Mouse (Mus musculus) bone marrow, adult 2 months (tissue): ENCODE data around the gene Rundc1. TPM values are rescaled to one million over a fixed set of nuclear protein-coding genes. Genes with fewer than 3 reads are reported as not detected.
"Not testable (repeated sequence)": the region's sequence is repeated elsewhere in the genome, so short reads cannot be mapped to it uniquely, and the experiment has no call there.

Experiments used
- H3K27ac ChIP-seq: fragments of 200-500 bp; 2 replicates; pipeline ENCODE4 v1.5.1; 2012; ENCODE audit warnings: low read depth, mild to moderate bottlenecking, control low read depth, inconsistent platforms, low read length; ENCODE audit not compliant: control insufficient read depth, poor library complexity, insufficient read depth
- H3K4me1 ChIP-seq: fragments of 200-500 bp; 2 replicates; pipeline ENCODE4 v1.6.1; 2011; ENCODE audit warnings: low read length; ENCODE audit not compliant: control insufficient read depth, insufficient read depth
- H3K4me3 ChIP-seq: fragments of 200-500 bp; replicated peaks from 2 replicates; pipeline ENCODE3; 2011; ENCODE audit warnings: mild to moderate bottlenecking, low read depth, low read length, control low read depth; ENCODE audit not compliant: control insufficient read depth
- CTCF ChIP-seq: fragments of 200-500 bp; IDR thresholded peaks from 2 replicates; pipeline ENCODE4 v1.5.1; 2011; ENCODE audit warnings: low read length, control low read depth; ENCODE audit not compliant: control insufficient read depth, insufficient read depth
- POLR2A ChIP-seq: fragments of 200-500 bp; IDR thresholded peaks from 2 replicates; pipeline ENCODE4 v1.6.1; 2011; ENCODE audit warnings: low read depth, mild to moderate bottlenecking, control low read depth, low read length, borderline replicate concordance; ENCODE audit not compliant: control insufficient read depth
- WGBS: fragments of 180-500 bp; shearing (Covaris S2); methylation state at CpG from one replicate; pipeline ENCODE4 v1.1.7; 2018; 5-methylcytosine and 5-hydroxymethylcytosine counted together
- polyA plus RNA-seq: library from polyadenylated mRNA; stranded (reverse); fragments of >200 nt; gene quantifications from 2 replicates; pipeline ENCODE4 v1.2.4, GENCODE M21; 2011; ENCODE audit warnings: low replicate concordance; ENCODE audit not compliant: missing spikeins, insufficient read depth, insufficient read length

The Rundc1 gene
- polyA plus RNA-seq, 1 experiment = 10.7 TPM

GRCm38 (mm10) chr11:101474298-101474697 is 49.4 kb downstream of the Rundc1 start:
- TF ChIP-seq CTCF (no peak), POLR2A (no peak)
- WGBS = 61% methylated on average over 5 of the region's 5 CpGs
- Histone ChIP-seq H3K27ac (no peak overlapping the region), H3K4me3 (no peak overlapping the region), H3K4me1 (no peaks in the 10 kb centered on the region)

- 80% methylated on average over 4 of the region's 4 CpGs for WGBS
- not testable (repeated sequence) for H3K4me1 ChIP-seq, H3K4me3 ChIP-seq, H3K27ac ChIP-seq
These were observed 51.5 kb downstream of the Rundc1 start for GRCm38 (mm10) chr11:101476361-101476760.

- no peak overlapping the region for H3K4me3 ChIP-seq
- no peaks in the 10 kb centered on the region for H3K4me1 ChIP-seq
- WGBS = 45% methylated on average over 4 of the region's 4 CpGs
- TF ChIP-seq CTCF = no peak
- TF ChIP-seq POLR2A = no peak
- H3K27ac ChIP-seq = no peak overlapping the region
These were observed 52.3 kb downstream of the Rundc1 start for GRCm38 (mm10) chr11:101477194-101477551.

- WGBS = 74% methylated on average over 10 of the region's 10 CpGs
- no peak overlapping the region for H3K4me3 ChIP-seq
- no peak for TF ChIP-seq POLR2A
- no peak for TF ChIP-seq CTCF
These were observed 52.8 kb downstream of the Rundc1 start for GRCm38 (mm10) chr11:101477552-101478211.

GRCm38 (mm10) chr11:101479171-101479635 is 54.3 kb downstream of the Rundc1 start:
- WGBS = 56% methylated on average over 18 of the region's 18 CpGs
- H3K4me1 ChIP-seq = no peaks in the 10 kb centered on the region

More at GRCm38 (mm10) chr11:101477552-101478211, 52.8 kb downstream of the Rundc1 start:
- no peaks in the 10 kb centered on the region for H3K4me1 ChIP-seq
- H3K27ac ChIP-seq = no peak overlapping the region

GRCm38 (mm10) chr11:101480912-101481311 is 56.0 kb downstream of the Rundc1 start:
- Histone ChIP-seq H3K4me3 (no peak overlapping the region), H3K27ac (no peak overlapping the region), H3K4me1 (no peaks in the 10 kb centered on the region)
- TF ChIP-seq POLR2A = no peak
- 68% methylated on average over 6 of the region's 6 CpGs for WGBS

More at GRCm38 (mm10) chr11:101479171-101479635, 54.3 kb downstream of the Rundc1 start:
- Histone ChIP-seq H3K4me3 (no peak overlapping the region), H3K27ac (no peak overlapping the region)
- TF ChIP-seq POLR2A = no peak
- TF ChIP-seq CTCF = no peak

GRCm38 (mm10) chr11:101483804-101484203 is 58.9 kb downstream of the Rundc1 start:
- 63% methylated on average over 3 of the region's 3 CpGs for WGBS
- no peak overlapping the region for H3K27ac ChIP-seq
- H3K4me1 ChIP-seq = no peaks in the 10 kb centered on the region
- no peak for TF ChIP-seq CTCF
- TF ChIP-seq POLR2A = no peak
- H3K4me3 ChIP-seq = no peak overlapping the region

- H3K27ac ChIP-seq = no peak overlapping the region
These were observed 59.4 kb downstream of the Rundc1 start for GRCm38 (mm10) chr11:101484245-101484644.

GRCm38 (mm10) chr11:101484814-101485213 is 59.9 kb downstream of the Rundc1 start:
- no peak for TF ChIP-seq POLR2A
- TF ChIP-seq CTCF = no peak
- WGBS = 61% methylated on average over 7 of the region's 7 CpGs
- no peak overlapping the region for H3K4me3 ChIP-seq
- H3K27ac ChIP-seq = no peak overlapping the region
- no peaks in the 10 kb centered on the region for H3K4me1 ChIP-seq

More at GRCm38 (mm10) chr11:101484245-101484644, 59.4 kb downstream of the Rundc1 start:
- TF ChIP-seq POLR2A (no peak), CTCF (no peak)
- no peak overlapping the region for H3K4me3 ChIP-seq
- 72% methylated on average over 6 of the region's 6 CpGs for WGBS
- H3K4me1 ChIP-seq = no peaks in the 10 kb centered on the region

Other genes with a start within 250 kb of the Rundc1 start
- not detected in 2 replicates for gene Ccr10, start 249.6 kb upstream of the Rundc1 start, polyA plus RNA-seq
- gene Ezh1, start 198.6 kb upstream of the Rundc1 start, polyA plus RNA-seq = 21.2 and 35.8 TPM in 2 replicates
- 4.6 and 4.8 TPM in 2 replicates for gene Ramp2, start 179.1 kb upstream of the Rundc1 start, polyA plus RNA-seq
- gene Vps25, start 171.4 kb upstream of the Rundc1 start, polyA plus RNA-seq = 71.9 and 86.6 TPM in 2 replicates
- gene Wnk4, start 164.5 kb upstream of the Rundc1 start, polyA plus RNA-seq = 5.5 and 19.8 TPM in 2 replicates
- 1.3 and 2.2 TPM in 2 replicates for gene Cntd1, start 146.1 kb upstream of the Rundc1 start, polyA plus RNA-seq
- 34.2 and 61.9 TPM in 2 replicates for gene Coa3, start 146.0 kb upstream of the Rundc1 start, polyA plus RNA-seq
- 144 and 173 TPM in 2 replicates for gene Becn1, start 122.8 kb upstream of the Rundc1 start, polyA plus RNA-seq
- gene Psme3, start 108.9 kb upstream of the Rundc1 start, polyA plus RNA-seq = 114 and 148 TPM in 2 replicates
- 11.0 and 12.4 TPM in 2 replicates for gene Aoc2, start 100.0 kb upstream of the Rundc1 start, polyA plus RNA-seq
- 0.82 and 1.0 TPM in 2 replicates for gene Aoc3, start 94.5 kb upstream of the Rundc1 start, polyA plus RNA-seq
- not detected in 2 replicates for gene G6pc, start 57.5 kb upstream of the Rundc1 start, polyA plus RNA-seq
- gene Aarsd1, start 7.5 kb upstream of the Rundc1 start, polyA plus RNA-seq = 17.9 and 28.0 TPM in 2 replicates
- gene Gm27029, start 289 bp upstream of the Rundc1 start, polyA plus RNA-seq = 7.1 and 7.2 TPM in 2 replicates
- gene Ptges3l, start 248 bp downstream of the Rundc1 start, polyA plus RNA-seq = 2.4 TPM in 1 of 2 replicates, not detected in the other
- gene Rpl27, start 17.2 kb downstream of the Rundc1 start, polyA plus RNA-seq = 532 and 941 TPM in 2 replicates
- gene Ifi35, start 23.3 kb downstream of the Rundc1 start, polyA plus RNA-seq = 24.9 and 45.0 TPM in 2 replicates
- 1.0 and 1.7 TPM in 2 replicates for gene Rnd2, start 39.9 kb downstream of the Rundc1 start, polyA plus RNA-seq
- gene Vat1, start 41.1 kb downstream of the Rundc1 start, polyA plus RNA-seq = 10.6 and 19.0 TPM in 2 replicates
- 10.2 and 16.7 TPM in 2 replicates for gene Brca1, start 126.9 kb downstream of the Rundc1 start, polyA plus RNA-seq
- 59.3 and 81.1 TPM in 2 replicates for gene Nbr1, start 127.1 kb downstream of the Rundc1 start, polyA plus RNA-seq
- gene Tmem106a, start 157.2 kb downstream of the Rundc1 start, polyA plus RNA-seq = 6.7 and 14.1 TPM in 2 replicates
- 3.5 TPM in 1 of 2 replicates, not detected in the other for gene Gm11634, start 174.2 kb downstream of the Rundc1 start, polyA plus RNA-seq
- 17.4 and 57.2 TPM in 2 replicates for gene Rdm1, start 202.1 kb downstream of the Rundc1 start, polyA plus RNA-seq
- gene Arl4d, start 240.5 kb downstream of the Rundc1 start, polyA plus RNA-seq = 0.93 and 5.5 TPM in 2 replicates